Mouse (Mus musculus) gastrocnemius, postnatal 14 days (tissue): Measurements from ENCODE around the gene Wfikkn1. TPM values are rescaled to one million over a fixed set of nuclear protein-coding genes. Genes with fewer than 3 reads are reported as not detected.
A peak's percentile ranks its signal among the peaks of the same experiment; 100 is the strongest.

Source experiments
- DNase-seq: peaks from one replicate; pipeline ENCODE4 v3.0.0; 2021; ENCODE audit warnings: mixed read lengths
- intact Hi-C: fragments of 180-260 bp; cut with DNase I; formaldehyde crosslinking; loops from one replicate; pipeline ENCODE4 v1.15.1; 2025; ENCODE audit warnings: low total_unique reads
- long read RNA-seq, 2 experiments: library from polyadenylated mRNA; stranded (forward); transcript quantifications; one replicate each; pipeline ENCODE4 v2.0.0; 2021
- total RNA-seq, 2 experiments: library from RNA; stranded (reverse); gene quantifications; 2 replicates each; pipeline ENCODE4 v1.2.3; 2021

Gene Wfikkn1
- total RNA-seq = under 1 TPM; 0.49 to 0.55 TPM
- long read RNA-seq, experiment 1 = 0 reads
- long read RNA-seq, experiment 2 = 0 reads

DNA sequence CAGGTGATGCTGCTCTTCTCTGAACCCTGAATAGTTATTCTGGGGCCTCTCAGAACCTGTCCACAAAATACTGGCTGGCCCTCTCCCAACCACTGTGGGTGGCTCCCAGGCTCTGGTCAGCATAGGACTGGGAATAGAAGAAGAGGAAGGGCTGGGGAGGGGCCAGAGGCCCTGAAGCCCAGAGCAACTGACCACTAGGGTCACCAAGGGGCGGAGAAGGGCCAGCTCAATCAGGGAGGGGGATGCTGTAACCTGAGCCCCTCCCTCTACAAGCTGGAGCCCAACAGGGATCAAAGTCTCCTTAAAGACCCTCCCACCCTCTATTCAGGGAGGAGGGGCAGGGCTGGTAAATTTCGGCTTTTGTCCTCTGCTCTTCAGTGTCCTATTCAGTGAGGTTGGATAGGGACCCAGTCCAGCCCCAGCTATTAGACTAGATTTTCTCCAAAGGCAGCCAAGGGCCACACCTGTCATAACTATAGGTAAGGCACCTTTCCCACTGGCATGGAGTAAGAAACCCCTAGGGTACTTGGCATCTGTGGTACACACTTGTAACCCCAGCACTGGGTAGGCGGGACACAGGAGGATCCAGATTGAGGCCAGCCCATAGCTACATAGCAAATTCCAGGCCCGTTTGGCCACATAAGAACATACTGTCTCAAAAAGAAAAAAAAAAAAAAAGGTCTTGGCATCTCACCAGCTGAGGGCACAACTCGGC is at the start of gene Wfikkn1:
Wfikkn1 (minus strand) TSS at position 663 of the 715 bp plus-strand sequence.
- intact Hi-C loops = no loop called here
- DNase-seq = no peak

DNA sequence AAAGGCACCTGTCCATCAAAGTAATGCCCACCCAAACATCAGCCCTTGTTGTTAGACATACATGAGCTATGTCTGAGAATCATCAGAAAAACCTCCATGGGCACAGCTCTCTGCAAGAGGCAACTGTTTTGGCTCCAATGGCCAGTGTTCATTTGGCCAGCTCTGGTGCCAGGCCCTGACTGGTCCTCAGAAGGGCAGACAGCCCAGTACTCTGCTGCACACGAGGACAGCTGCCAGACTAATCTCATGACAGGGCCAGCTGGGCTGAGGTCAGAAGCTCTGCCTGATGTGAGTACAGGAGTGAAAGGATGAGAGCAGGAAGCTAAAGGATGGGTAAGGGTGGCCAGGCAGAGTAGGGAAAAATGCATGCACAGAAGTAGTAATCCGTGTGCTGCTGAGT is 44.7 kb upstream of the Wfikkn1 start:
- intact Hi-C loops = loop anchor here (5.0 kb wide), 1 partner anchor 33 kb away; no protein-coding TSS in a partner anchor
- peak; percentile 78 for DNase-seq

DNA sequence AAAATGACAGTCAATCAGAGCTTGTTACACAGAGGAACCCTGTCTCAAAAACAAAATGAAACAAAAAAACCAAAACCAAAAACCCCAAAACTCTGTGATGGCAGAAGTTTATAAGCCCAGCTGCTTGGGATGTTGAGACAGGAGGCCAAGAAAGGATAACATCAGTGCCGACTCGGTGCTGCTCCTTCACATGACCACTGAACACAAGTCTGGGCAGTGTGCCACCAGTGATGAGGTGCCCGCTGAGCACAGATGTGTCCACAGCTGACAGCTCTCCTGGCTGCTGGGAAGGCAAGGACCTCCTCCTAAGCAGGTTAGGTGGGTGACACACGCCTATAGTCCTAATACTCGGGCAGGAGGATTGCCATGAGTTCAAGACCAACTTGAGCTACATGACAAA is 41.5 kb upstream of the Wfikkn1 start:
- DNase-seq = no peak
- intact Hi-C loops = no loop called here

DNA sequence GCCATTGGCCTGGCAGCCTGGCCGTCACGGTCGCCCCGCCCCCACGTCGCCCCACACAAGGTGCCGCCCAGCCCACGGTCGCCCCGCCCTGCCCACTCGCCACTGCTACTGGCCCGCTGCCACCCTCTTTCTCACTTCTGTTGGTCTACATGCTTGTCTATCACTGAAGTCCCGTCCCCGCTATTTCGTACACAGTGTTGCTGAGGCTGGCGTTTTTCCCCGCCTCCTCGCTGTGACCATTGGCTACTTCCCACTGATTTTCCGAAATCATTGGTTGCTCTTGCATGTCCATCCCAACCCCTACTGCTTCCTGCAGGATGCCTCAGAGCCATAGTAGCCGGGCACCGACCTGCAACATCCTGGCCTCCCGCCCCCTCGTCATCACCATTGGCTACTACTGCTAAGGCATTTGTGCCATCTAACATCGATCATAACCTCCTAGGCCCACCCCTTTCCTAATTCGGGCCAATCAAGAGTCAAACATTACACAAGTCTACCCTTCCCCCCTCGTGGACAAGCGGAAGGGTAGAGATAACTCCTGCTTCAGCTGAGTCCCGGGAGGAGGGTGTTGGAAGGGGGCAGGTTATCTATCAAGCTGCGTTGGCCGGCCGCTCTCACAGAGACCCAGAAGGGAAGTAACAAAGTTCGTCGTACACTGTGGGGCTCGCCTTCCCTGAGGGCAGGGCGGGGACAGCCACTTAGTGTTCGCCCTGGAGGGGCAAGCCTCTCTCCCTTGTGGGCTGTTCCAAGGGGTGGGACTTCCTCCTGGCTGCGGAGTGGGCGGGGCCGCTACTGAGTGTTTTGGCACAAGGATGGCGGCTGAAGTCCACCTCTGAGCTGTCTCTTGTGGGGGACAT is 39.4 kb upstream of the Wfikkn1 start:
- peak; percentile 100 for DNase-seq
- intact Hi-C loops = no loop called here

DNA sequence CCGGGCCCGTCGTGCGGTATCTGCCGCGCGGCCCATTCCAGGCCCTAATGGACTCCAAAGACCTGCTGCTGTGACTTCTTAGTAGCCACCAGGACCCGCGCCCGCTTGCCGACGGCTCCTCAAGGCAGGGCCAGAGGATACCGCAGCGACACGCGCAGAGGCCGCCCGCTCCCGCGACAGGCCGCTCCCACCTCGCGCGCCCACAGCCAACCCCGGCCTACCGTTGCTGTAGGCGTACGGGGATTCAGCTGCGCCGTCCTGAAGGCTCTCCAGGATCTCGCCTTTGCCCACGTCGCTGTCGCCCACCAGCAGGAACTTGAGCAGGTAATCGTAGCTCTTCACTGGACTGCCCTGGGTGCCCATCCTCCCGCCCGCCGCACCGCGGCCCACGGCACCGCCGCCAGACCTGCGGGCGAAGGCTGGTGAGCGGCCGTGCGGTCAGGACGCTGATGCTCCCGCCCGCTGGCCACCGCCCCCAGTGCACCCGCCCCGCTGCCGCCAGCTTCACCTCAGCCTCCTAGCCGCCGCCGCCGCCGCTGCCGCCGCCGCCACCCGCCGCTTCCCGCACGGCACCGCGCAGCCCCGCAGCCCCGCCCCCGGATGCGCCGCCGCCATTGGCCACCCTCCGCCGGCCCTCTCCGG is 38.6 kb upstream of the Wfikkn1 start, which contains the start of gene Rab40c:
Rab40c (minus strand) TSS at position 584 of the 642 bp plus-strand sequence.
- peak; percentile 57 for DNase-seq
- intact Hi-C loops = no loop called here

DNA sequence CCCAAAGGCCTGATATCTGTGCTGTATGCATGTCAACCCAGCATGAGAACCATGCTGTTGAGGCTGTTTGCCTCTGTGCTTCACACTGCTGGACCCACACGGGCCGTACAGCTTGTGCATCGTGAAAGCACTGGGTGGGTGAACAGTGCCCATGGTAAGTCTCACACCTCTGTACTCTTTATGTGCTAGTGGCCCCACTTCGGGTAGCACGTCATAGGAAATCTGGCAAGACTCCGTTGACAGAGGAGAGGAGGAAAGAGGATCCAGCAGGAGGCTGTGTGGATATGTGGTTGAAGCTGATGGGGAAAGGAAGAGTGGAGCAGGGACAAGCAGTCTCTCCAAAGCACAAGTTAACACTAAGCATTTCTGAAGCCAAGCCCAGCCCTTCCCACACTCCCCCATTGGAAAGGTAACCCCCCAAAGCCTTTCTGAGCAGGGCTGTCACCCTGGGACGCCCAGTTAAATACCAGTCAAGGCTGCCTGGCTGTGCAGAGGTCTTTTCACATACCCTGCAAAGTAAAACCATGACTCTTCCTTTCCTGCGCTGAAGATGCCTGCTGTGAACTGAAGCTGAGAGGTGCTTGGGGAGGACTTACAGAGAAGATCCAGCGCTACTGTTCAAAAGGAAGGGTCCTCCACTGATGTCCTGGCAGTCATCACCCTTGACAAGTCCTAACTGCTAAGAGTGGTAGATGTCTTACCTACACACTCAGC is 37.5 kb upstream of the Wfikkn1 start:
- intact Hi-C loops = no loop called here
- DNase-seq = no peak

DNA sequence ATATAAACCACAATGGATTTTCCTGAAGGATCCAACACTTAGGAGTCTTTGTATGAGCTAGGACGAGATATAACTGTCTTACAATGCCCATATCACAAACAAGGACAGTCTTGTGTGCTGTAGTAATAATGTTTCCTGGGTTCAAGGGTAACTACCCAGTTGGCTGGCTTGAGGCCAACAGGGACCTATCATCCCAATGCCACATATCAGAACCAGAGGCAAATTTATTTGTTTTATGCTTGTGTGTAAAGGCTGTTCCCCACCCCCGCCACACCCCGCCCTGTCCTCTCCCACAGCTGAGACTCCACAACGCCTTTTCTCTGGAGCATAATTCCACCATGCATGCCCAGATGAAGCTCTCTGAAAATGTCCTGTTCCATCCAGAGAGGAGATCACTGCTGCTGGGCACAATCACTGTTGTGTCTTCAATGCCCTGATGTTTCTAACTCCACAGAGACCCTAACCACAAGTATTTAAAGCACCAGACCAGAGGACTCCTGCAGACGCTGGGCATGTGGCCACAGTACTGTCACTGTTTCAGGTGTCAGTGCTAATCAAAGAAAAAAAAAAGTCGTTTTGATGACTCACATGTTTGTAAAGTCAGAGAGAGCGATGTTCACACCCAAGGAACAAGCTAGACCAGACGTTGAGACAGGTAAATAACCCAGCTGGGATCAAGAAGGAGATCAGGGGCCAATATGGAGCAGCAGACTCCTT is 36.4 kb upstream of the Wfikkn1 start:
- intact Hi-C loops = no loop called here

DNA sequence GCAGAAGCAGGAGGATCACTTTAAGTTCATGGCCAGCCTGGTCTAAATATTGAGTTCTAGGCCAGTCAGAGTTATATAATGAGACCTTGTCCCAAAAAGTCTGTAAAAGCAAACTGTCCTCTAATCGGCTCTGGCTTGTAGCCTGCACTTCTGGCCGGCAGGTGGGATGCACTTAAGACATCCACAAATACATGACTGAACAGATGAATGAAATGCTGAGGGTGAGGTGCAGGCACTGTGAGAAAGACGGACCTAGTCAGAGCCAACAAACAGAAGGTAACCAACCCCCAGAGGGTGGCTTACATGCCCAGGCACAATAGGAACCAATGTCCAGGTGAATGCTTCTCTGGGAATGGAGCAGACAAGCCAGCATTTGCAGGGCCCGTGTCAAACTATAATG is 33.6 kb upstream of the Wfikkn1 start:
- intact Hi-C loops = no loop called here

More for the DNA sequence above, 36.4 kb upstream of the Wfikkn1 start:
- DNase-seq = no peak

GRCm38 (mm10) chr17:25913877-25914275 is 33.2 kb upstream of the Wfikkn1 start:
- intact Hi-C loops = no loop called here
- DNase-seq = no peak

More for the DNA sequence above, 33.6 kb upstream of the Wfikkn1 start:
- no peak for DNase-seq

DNA sequence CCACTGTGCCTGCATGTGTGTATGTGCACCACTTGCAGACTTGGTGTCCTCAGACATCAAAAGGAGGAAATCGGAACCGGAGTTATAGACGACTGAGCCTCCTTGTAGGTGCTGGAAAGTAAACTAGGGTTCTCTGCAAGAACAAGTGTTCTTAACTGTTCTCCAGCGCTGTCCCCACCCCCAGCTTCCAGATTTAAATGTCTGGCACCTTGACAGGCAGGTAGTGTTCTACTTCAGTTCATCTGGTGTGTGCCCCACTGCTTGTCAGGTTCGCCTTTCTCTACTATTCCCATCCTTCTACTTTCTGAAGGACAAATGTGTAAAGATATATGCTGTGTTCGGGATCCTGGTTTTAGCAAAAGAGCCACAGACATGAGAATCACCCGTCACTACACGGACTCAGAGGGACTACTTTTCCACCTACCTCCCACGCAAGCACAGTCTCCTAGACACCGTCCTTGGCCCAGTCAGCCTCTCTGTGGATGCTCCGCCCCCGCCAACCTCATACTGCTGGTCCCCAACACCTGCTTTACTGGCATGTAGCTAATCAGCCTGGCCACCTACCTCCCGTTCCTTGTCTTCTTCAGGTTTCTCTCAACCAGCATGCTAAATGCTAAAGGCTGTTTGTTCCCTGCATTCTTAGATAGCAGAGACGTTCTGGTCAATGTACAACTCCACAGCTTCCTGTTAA is 32.7 kb upstream of the Wfikkn1 start:
- intact Hi-C loops = no loop called here
- no peak for DNase-seq

DNA sequence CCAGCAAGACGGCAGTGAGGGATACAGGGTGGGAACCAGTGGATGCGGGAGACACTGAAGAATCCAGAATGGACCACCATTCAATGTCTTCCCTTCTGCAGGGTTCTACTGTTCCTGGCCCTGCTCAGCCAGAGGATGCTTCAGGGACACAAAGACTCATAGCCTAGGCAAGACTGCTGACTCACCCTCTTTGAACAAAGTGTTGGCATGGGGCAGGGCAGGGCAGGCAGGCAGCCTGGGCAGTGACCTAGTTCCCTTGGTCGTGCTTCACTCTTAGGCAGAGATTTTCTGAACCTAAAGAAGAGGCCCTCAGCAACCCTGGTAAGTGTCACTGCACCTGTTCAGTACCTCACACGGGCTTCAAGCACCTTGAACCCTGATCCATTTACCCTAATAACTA is 31.2 kb upstream of the Wfikkn1 start:
- DNase-seq = no peak
- intact Hi-C loops = no loop called here

- no peak for DNase-seq
- intact Hi-C loops = no loop called here
These were observed 27.0 kb upstream of the Wfikkn1 start for GRCm38 (mm10) chr17:25907640-25908039.

DNA sequence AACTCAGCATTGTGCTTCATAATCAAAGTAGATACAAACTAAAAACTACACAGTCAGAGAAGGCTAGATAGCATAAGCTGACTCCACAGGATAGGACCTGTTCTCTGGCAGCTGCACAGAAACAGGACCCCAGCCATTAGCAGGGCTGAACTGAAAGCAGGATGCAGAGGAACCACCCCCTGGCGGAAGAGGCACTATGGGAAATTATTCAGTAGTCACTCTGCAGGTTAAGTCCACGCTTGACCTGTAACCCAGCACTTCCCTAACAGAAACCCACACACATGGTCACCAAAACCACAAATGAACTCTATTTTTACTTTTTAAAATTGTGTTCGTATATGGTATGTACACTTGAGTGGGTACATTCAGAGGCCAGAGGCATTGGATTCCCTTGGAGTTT is 22.4 kb upstream of the Wfikkn1 start:
- intact Hi-C loops = no loop called here
- DNase-seq = no peak

GRCm38 (mm10) chr17:25900193-25900592 is 19.5 kb upstream of the Wfikkn1 start:
- intact Hi-C loops = no loop called here

GRCm38 (mm10) chr17:25895891-25896290 is 15.2 kb upstream of the Wfikkn1 start:
- DNase-seq = no peak
- intact Hi-C loops = loop anchor here (2.0 kb wide), 1 partner anchor 115 kb away; no protein-coding TSS in a partner anchor

More at GRCm38 (mm10) chr17:25900193-25900592, 19.5 kb upstream of the Wfikkn1 start:
- no peak for DNase-seq

GRCm38 (mm10) chr17:25895415-25895814 is 14.8 kb upstream of the Wfikkn1 start:
- DNase-seq = no peak
- intact Hi-C loops = loop anchor here (2.0 kb wide), 1 partner anchor 115 kb away; no protein-coding TSS in a partner anchor

DNA sequence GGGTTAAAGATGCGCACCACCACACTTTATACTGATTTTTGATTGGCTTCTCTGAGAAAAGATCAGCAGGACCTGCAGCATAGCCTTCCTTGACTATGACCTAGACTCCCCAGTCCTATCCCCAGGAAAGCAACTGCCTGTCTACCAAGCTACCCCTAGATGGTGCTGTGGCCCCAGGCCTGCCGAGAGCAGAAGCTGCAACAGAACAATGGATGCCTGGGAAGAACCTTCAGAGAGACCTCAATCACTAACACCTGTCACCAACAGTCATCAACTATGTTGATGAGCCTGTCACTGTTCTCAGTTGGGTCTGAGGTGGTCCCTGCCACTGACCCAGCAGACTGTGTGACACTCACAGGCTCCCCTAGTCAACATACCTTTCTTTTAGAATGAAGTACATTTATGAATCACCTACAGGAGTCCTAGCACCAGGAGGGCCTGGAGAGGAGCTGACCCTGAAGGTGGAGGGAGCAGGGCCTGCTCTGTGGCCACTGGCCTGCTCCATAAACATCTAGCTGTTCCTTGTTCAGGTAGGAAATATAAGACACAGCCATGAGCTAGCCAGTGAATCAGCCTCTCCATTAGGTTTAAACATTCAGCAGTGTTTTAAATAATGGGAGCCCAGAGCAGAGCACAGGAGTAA is 13.4 kb upstream of the Wfikkn1 start:
- intact Hi-C loops = loop anchor here (2.0 to 5.0 kb wide), 2 partner anchors 33 to 117 kb away; no protein-coding TSS in a partner anchor
- peak; percentile 69 for DNase-seq
